Mouse (Mus musculus) megakaryocyte, embryonic 14.5 days (primary cell): ENCODE measurements at regions not wholly inside any gene's neighbourhood (a gene's known extent, or its start where the extent isn't known, plus 50 kb on each side); places are given as distances from the start of the nearest gene placed in this dataset.

Experiments
- H3K27me3 ChIP-seq: replicated peaks from 2 replicates; pipeline ENCODE3; 2012; ENCODE audit warnings: inconsistent platforms
- H3K36me3 ChIP-seq: replicated peaks from 2 replicates; pipeline ENCODE3; 2012; ENCODE audit warnings: low read length, inconsistent platforms, mixed read lengths
- H3K4me1 ChIP-seq: 2 replicates; pipeline ENCODE4 v1.6.1; 2012; ENCODE audit warnings: inconsistent platforms
- H3K4me3 ChIP-seq: replicated peaks from 2 replicates; pipeline ENCODE3; 2012; ENCODE audit warnings: moderate library complexity, mild to moderate bottlenecking, inconsistent platforms
- H3K9me3 ChIP-seq: 2 replicates; pipeline ENCODE4 v1.6.1; 2012; ENCODE audit warnings: inconsistent platforms
- FLI1 ChIP-seq: IDR thresholded peaks from 2 replicates; pipeline ENCODE4 v1.6.1; 2012; ENCODE audit warnings: low read length, inconsistent platforms, mixed read lengths
- GATA1 ChIP-seq: IDR thresholded peaks from 3 replicates; pipeline ENCODE4 v1.6.1; 2012; ENCODE audit warnings: mixed read lengths, low read length, inconsistent platforms, borderline replicate concordance

- no peak overlapping the region for H3K4me3 ChIP-seq
- no peaks in the 10 kb centered on the region for H3K9me3 ChIP-seq
- no peaks in the 10 kb centered on the region for H3K36me3 ChIP-seq
- no peaks in the 10 kb centered on the region for H3K4me1 ChIP-seq
- TF ChIP-seq GATA1 (no peak), FLI1 (no peak)
- no peaks in the 10 kb centered on the region for H3K27me3 ChIP-seq
Observed at GRCm38 (mm10) chr2:10986101-10986500, 185.8 kb upstream of the Prkcq start.

GRCm38 (mm10) chr2:10990043-10990728 is 181.7 kb upstream of the Prkcq start:
- H3K36me3 ChIP-seq = no peaks in the 10 kb centered on the region
- TF ChIP-seq FLI1 = no peak
- TF ChIP-seq GATA1 = no peak
- no peak overlapping the region for H3K4me3 ChIP-seq
- H3K4me1 ChIP-seq = no peaks in the 10 kb centered on the region
- H3K27me3 ChIP-seq = peaks cover 1% of the 10 kb centered on the region
- H3K9me3 ChIP-seq = no peaks in the 10 kb centered on the region

GRCm38 (mm10) chr2:10998798-10999197 is 173.1 kb upstream of the Prkcq start:
- Histone ChIP-seq H3K4me3 (no peak overlapping the region), H3K27me3 (no peaks in the 10 kb centered on the region), H3K4me1 (no peaks in the 10 kb centered on the region), H3K36me3 (no peaks in the 10 kb centered on the region), H3K9me3 (no peaks in the 10 kb centered on the region)
- TF ChIP-seq GATA1 (no peak), FLI1 (no peak)

GRCm38 (mm10) chr2:10999217-10999618 is 172.7 kb upstream of the Prkcq start:
- H3K4me3 ChIP-seq = no peak overlapping the region
- H3K27me3 ChIP-seq = no peaks in the 10 kb centered on the region
- TF ChIP-seq GATA1 (no peak), FLI1 (no peak)
- no peaks in the 10 kb centered on the region for H3K36me3 ChIP-seq
- no peaks in the 10 kb centered on the region for H3K9me3 ChIP-seq
- no peaks in the 10 kb centered on the region for H3K4me1 ChIP-seq

- Histone ChIP-seq H3K9me3 (no peaks in the 10 kb centered on the region), H3K27me3 (no peaks in the 10 kb centered on the region), H3K36me3 (no peaks in the 10 kb centered on the region), H3K4me3 (no peak overlapping the region), H3K4me1 (no peaks in the 10 kb centered on the region)
- TF ChIP-seq FLI1 = no peak
- no peak for TF ChIP-seq GATA1
Observed at GRCm38 (mm10) chr2:11005806-11006205, 166.1 kb upstream of the Prkcq start.

GRCm38 (mm10) chr2:11011041-11011962 is 160.6 kb upstream of the Prkcq start:
- Histone ChIP-seq H3K9me3 (no peaks in the 10 kb centered on the region), H3K36me3 (no peaks in the 10 kb centered on the region), H3K4me3 (no peak overlapping the region), H3K4me1 (peaks cover 1% of the 10 kb centered on the region), H3K27me3 (no peaks in the 10 kb centered on the region)
- TF ChIP-seq FLI1 (no peak), GATA1 (no peak)

GRCm38 (mm10) chr2:11012312-11012860 is 159.5 kb upstream of the Prkcq start:
- Histone ChIP-seq H3K27me3 (no peaks in the 10 kb centered on the region), H3K4me3 (no peak overlapping the region)
- no peak for TF ChIP-seq FLI1
- no peak for TF ChIP-seq GATA1

GRCm38 (mm10) chr2:11013154-11013553 is 158.8 kb upstream of the Prkcq start:
- Histone ChIP-seq H3K27me3 (no peaks in the 10 kb centered on the region), H3K9me3 (no peaks in the 10 kb centered on the region), H3K4me1 (peaks cover 6% of the 10 kb centered on the region), H3K36me3 (no peaks in the 10 kb centered on the region), H3K4me3 (no peak overlapping the region)
- TF ChIP-seq GATA1 = no peak
- TF ChIP-seq FLI1 = no peak

More at GRCm38 (mm10) chr2:11012312-11012860, 159.5 kb upstream of the Prkcq start:
- Histone ChIP-seq H3K9me3 (no peaks in the 10 kb centered on the region), H3K4me1 (peaks cover 6% of the 10 kb centered on the region), H3K36me3 (no peaks in the 10 kb centered on the region)

GRCm38 (mm10) chr2:11016446-11016845 is 155.5 kb upstream of the Prkcq start:
- peaks cover 6% of the 10 kb centered on the region for H3K4me1 ChIP-seq
- no peaks in the 10 kb centered on the region for H3K36me3 ChIP-seq
- H3K4me3 ChIP-seq = no peak overlapping the region
- TF ChIP-seq GATA1 = no peak
- no peak for TF ChIP-seq FLI1
- H3K9me3 ChIP-seq = no peaks in the 10 kb centered on the region
- no peaks in the 10 kb centered on the region for H3K27me3 ChIP-seq

- Histone ChIP-seq H3K4me1 (no peaks in the 10 kb centered on the region), H3K4me3 (no peak overlapping the region), H3K27me3 (peaks cover 2% of the 10 kb centered on the region), H3K36me3 (no peaks in the 10 kb centered on the region), H3K9me3 (no peaks in the 10 kb centered on the region)
- TF ChIP-seq FLI1 (no peak), GATA1 (no peak)
Observed at GRCm38 (mm10) chr2:11032891-11033290, 139.0 kb upstream of the Prkcq start.

- Histone ChIP-seq H3K4me1 (no peaks in the 10 kb centered on the region), H3K27me3 (peaks cover 4% of the 10 kb centered on the region), H3K9me3 (no peaks in the 10 kb centered on the region), H3K36me3 (no peaks in the 10 kb centered on the region), H3K4me3 (no peak overlapping the region)
- TF ChIP-seq GATA1 (no peak), FLI1 (no peak)
Observed at GRCm38 (mm10) chr2:11034178-11034577, 137.7 kb upstream of the Prkcq start.
